Mouse (Mus musculus) lung, adult 2 months (tissue): ENCODE data around the gene Srsf5.

Experiments used
- CTCF ChIP-seq: fragments of 200-500 bp; IDR thresholded peaks from 2 replicates; pipeline ENCODE4 v1.5.1; 2011; ENCODE audit warnings: mild to moderate bottlenecking, low read length, control low read depth; ENCODE audit not compliant: insufficient read depth
- POLR2A ChIP-seq: fragments of 200-500 bp; IDR thresholded peaks from 2 replicates; pipeline ENCODE4 v1.6.1; 2011; ENCODE audit warnings: low read depth, mild to moderate bottlenecking, control low read depth, low read length, borderline replicate concordance; ENCODE audit errors: extremely low read depth

GRCm38 (mm10) chr12:80971756-80972155, 26.5 kb downstream of the Srsf5 start:
- TF ChIP-seq CTCF (no peak), POLR2A (no peak)
